Mouse (Mus musculus): ENCODE results near the gene Kcns1.

Kcns1 gene

DNA sequence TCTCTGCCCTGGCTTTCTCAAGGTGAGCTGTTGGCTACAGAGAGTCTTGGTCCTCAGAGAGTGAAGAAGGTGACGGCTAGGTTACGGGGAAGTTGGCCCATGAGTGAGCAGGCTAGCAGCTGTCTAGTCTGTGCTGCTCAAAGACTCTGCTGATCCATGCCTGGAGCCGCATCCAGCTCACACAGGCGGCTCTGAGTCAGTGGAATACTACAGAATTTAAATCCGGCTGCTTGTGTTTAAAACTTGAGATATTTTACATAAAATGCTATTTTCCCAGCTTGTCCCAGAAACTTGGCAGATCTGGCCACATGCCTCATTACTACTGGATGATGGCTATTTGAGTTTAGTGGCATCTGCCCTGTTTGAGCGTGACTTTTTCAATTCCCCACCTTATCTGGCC is 51.4 kb downstream of the Kcns1 start:
- no peak for DNase-seq

DNA sequence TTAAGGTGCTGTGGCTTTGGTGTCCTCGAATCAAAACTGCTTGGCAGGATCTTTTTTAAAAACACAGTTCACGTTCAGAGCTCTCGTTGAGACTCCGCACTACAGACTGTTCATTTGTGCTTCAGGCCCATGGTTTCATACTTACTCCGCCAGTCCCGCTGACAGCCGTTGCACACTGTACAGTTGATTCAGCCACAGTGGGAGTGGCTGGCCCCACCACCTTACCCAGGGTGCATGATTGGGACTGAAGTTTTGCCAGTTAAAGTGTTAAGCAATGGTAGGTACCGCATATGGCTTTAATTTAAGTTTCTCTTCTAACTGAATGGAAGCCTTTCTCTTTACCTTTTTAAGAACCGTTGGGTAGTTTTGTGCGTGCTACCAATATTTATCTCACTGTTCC is 55.4 kb downstream of the Kcns1 start:
- DNase-seq, result no peak

DNA sequence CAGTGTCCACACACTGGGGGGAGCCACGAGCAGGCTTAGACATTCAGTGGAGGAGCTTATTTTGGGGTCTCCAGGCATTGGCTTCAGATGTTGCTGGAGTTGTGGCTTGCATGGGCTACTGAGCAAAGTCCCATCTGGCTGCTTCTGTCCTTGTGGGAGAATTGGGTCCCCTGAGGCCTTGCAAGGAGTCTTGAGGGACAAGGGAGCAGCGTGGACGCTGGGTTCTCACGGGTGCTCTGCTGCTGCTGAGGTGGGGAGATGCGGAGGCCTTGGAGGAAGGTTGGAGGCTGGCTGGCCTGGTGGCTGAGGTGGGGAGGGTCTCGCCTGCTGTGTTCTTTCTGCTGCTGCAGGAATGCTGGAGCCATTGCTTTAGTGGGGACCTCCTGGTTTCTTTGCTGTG is 56.9 kb downstream of the Kcns1 start:
- DNase-seq, result no peak

All from cerebellum, adult 8-10 months (tissue).